Mouse (Mus musculus) forebrain, embryonic 15.5 days (tissue): ENCODE results near the gene Srms. TPM values are rescaled to one million over a fixed set of nuclear protein-coding genes. Genes with fewer than 3 reads are reported as not detected.
"Not testable (repeated sequence)": the region's sequence is repeated elsewhere in the genome, so short reads cannot be mapped to it uniquely, and the experiment has no call there.

Experiments
- ATAC-seq: fragments of 200-750 bp; cut with Nextera tagmentation; replicated peaks from 2 replicates; pipeline ENCODE4 v1.8.0; 2017; ENCODE audit warnings: mild to moderate bottlenecking, moderate TSS enrichment, moderate library complexity
- H3K27ac ChIP-seq: fragments of 300-500 bp; sonication (generic); replicated peaks from 2 replicates; pipeline ENCODE4 v1.5.1; 2015; ENCODE audit warnings: mild to moderate bottlenecking, inconsistent platforms
- H3K27me3 ChIP-seq: fragments of 300-500 bp; sonication (generic); 2 replicates; pipeline ENCODE4 v1.6.1; 2015; ENCODE audit warnings: inconsistent platforms
- H3K36me3 ChIP-seq: fragments of 300-500 bp; sonication (generic); 2 replicates; pipeline ENCODE4 v1.6.1; 2015; ENCODE audit warnings: mild to moderate bottlenecking, inconsistent platforms
- H3K4me1 ChIP-seq: fragments of 300-500 bp; sonication (generic); 2 replicates; pipeline ENCODE4 v1.6.1; 2015; ENCODE audit warnings: inconsistent platforms
- H3K4me2 ChIP-seq: fragments of 300-500 bp; sonication (generic); replicated peaks from 2 replicates; pipeline ENCODE4 v1.6.1; 2015; ENCODE audit warnings: mild to moderate bottlenecking, inconsistent platforms
- H3K4me3 ChIP-seq: fragments of 300-500 bp; sonication (generic); 2 replicates; pipeline ENCODE4 v1.5.1; 2015; ENCODE audit warnings: mild to moderate bottlenecking, inconsistent platforms
- H3K9ac ChIP-seq: fragments of 300-500 bp; sonication (generic); replicated peaks from 2 replicates; pipeline ENCODE4 v1.6.1; 2015; ENCODE audit warnings: mild to moderate bottlenecking, inconsistent platforms
- H3K9me3 ChIP-seq: fragments of 300-500 bp; sonication (generic); 2 replicates; pipeline ENCODE4 v1.6.1; 2016; ENCODE audit warnings: inconsistent platforms
- WGBS: fragments of 180-500 bp; shearing (Covaris S2); methylation state at CpG from one replicate; pipeline ENCODE4 v1.1.7; 2015; ENCODE audit warnings: mixed read lengths; 5-methylcytosine and 5-hydroxymethylcytosine counted together
- polyA plus RNA-seq: library from polyadenylated mRNA; unstranded; fragments of >200 nt; fragmentation: Nextera tagmentation; extraction: Ambion mirVana; gene quantifications from 2 replicates; pipeline ENCODE4 v1.2.1, GENCODE M21; 2015

The Srms gene
- polyA plus RNA-seq, 1 experiment from 2014 or later, result 0.06 TPM

- 91% methylated on average over 6 of the region's 6 CpGs for WGBS
- Histone ChIP-seq H3K27ac (no peak overlapping the region), H3K4me2 (no peak overlapping the region), H3K27me3 (peaks cover 36% of the 10 kb centered on the region), H3K4me1 (peaks cover 21% of the 10 kb centered on the region), H3K36me3 (no peaks in the 10 kb centered on the region), H3K9me3 (no peaks in the 10 kb centered on the region), H3K4me3 (no peak overlapping the region), H3K9ac (no peak overlapping the region)
- no peak for ATAC-seq
Observed at GRCm38 (mm10) chr2:181216037-181216436, 3.1 kb upstream of the Srms start.

GRCm38 (mm10) chr2:181212389-181213020 lies 480 bp downstream of the Srms start:
- peak overlapping the region; percentile 21 for H3K4me3 ChIP-seq
- 3% methylated on average over 34 of the region's 34 CpGs for WGBS
- H3K4me2 ChIP-seq, result peak overlapping the region; percentile 39
- no peaks in the 10 kb centered on the region for H3K36me3 ChIP-seq
- peaks cover 11% of the 10 kb centered on the region for H3K4me1 ChIP-seq
- H3K27me3 ChIP-seq, result peaks cover 36% of the 10 kb centered on the region
- H3K9me3 ChIP-seq, result no peaks in the 10 kb centered on the region
- H3K9ac ChIP-seq, result no peak overlapping the region
- no peak overlapping the region for H3K27ac ChIP-seq
- no peak for ATAC-seq

GRCm38 (mm10) chr2:181206118-181206517 lies 6.9 kb downstream of the Srms start:
- no peaks in the 10 kb centered on the region for H3K36me3 ChIP-seq
- no peak for ATAC-seq
- H3K4me1 ChIP-seq, result no peaks in the 10 kb centered on the region
- H3K27ac ChIP-seq, result no peak overlapping the region
- H3K4me2 ChIP-seq, result no peak overlapping the region
- H3K9ac ChIP-seq, result no peak overlapping the region
- no peak overlapping the region for H3K4me3 ChIP-seq
- WGBS, result 87% methylated on average over 9 of the region's 9 CpGs
- no peaks in the 10 kb centered on the region for H3K9me3 ChIP-seq
- H3K27me3 ChIP-seq, result no peaks in the 10 kb centered on the region

- Histone ChIP-seq H3K4me1 (no peaks in the 10 kb centered on the region), H3K4me2 (no peak overlapping the region), H3K27ac (no peak overlapping the region), H3K27me3 (no peaks in the 10 kb centered on the region), H3K4me3 (no peak overlapping the region), H3K36me3 (no peaks in the 10 kb centered on the region), H3K9me3 (no peaks in the 10 kb centered on the region), H3K9ac (no peak overlapping the region)
- ATAC-seq, result no peak
- 91% methylated on average over 5 of the region's 5 CpGs for WGBS
Observed at GRCm38 (mm10) chr2:181205678-181206077, 7.3 kb downstream of the Srms start.

GRCm38 (mm10) chr2:181202886-181203285 lies 10.1 kb downstream of the Srms start:
- Histone ChIP-seq H3K27me3 (no peaks in the 10 kb centered on the region), H3K9me3 (no peaks in the 10 kb centered on the region), H3K4me3 (no peak overlapping the region), H3K27ac (no peak overlapping the region), H3K36me3 (no peaks in the 10 kb centered on the region), H3K4me2 (no peak overlapping the region), H3K9ac (no peak overlapping the region), H3K4me1 (no peaks in the 10 kb centered on the region)
- no peak for ATAC-seq
- 78% methylated on average over 6 of the region's 6 CpGs for WGBS

GRCm38 (mm10) chr2:181202422-181202821 lies 10.6 kb downstream of the Srms start, which contains the start of gene Ptk6:
Gene Ptk6, minus strand, starts transcription at chr2:181202789.
- Histone ChIP-seq H3K27ac (no peak within 1 kb of the TSS), H3K4me3 (no peak within 1 kb of the TSS), H3K9me3 (no peaks in the 10 kb centered on the region), H3K9ac (no peak within 1 kb of the TSS), H3K4me2 (no peak within 1 kb of the TSS), H3K4me1 (no peaks in the 10 kb centered on the region), H3K36me3 (no peaks in the 10 kb centered on the region), H3K27me3 (no peaks in the 10 kb centered on the region)
- no peak for ATAC-seq
- 79% methylated on average over 3 of the region's 3 CpGs for WGBS

- Histone ChIP-seq H3K4me2 (no peak overlapping the region), H3K4me1 (no peaks in the 10 kb centered on the region), H3K9ac (no peak overlapping the region), H3K27me3 (no peaks in the 10 kb centered on the region), H3K9me3 (no peaks in the 10 kb centered on the region), H3K36me3 (no peaks in the 10 kb centered on the region), H3K4me3 (no peak overlapping the region), H3K27ac (no peak overlapping the region)
- ATAC-seq, result no peak
- 77% methylated on average over 3 of the region's 3 CpGs for WGBS
Observed at GRCm38 (mm10) chr2:181201606-181202005, 11.4 kb downstream of the Srms start.

- Histone ChIP-seq H3K27me3 (no peaks in the 10 kb centered on the region), H3K9ac (no peak overlapping the region), H3K27ac (no peak overlapping the region), H3K4me2 (no peak overlapping the region), H3K9me3 (no peaks in the 10 kb centered on the region), H3K4me1 (no peaks in the 10 kb centered on the region), H3K4me3 (no peak overlapping the region), H3K36me3 (no peaks in the 10 kb centered on the region)
- no peak for ATAC-seq
- 88% methylated on average over 4 of the region's 4 CpGs for WGBS
Observed at GRCm38 (mm10) chr2:181196628-181197300, 16.2 kb downstream of the Srms start.

- Histone ChIP-seq H3K4me1 (peaks cover 9% of the 10 kb centered on the region), H3K36me3 (peaks cover 11% of the 10 kb centered on the region), H3K27me3 (no peaks in the 10 kb centered on the region), H3K9ac (no peak overlapping the region), H3K4me2 (no peak overlapping the region), H3K9me3 (no peaks in the 10 kb centered on the region), H3K4me3 (no peak overlapping the region), H3K27ac (no peak overlapping the region)
- WGBS, result 83% methylated on average over 3 of the region's 3 CpGs
- no peak for ATAC-seq
Observed at GRCm38 (mm10) chr2:181193044-181193443, 19.9 kb downstream of the Srms start.

GRCm38 (mm10) chr2:181191936-181192335 lies 21.0 kb downstream of the Srms start:
- 60% methylated on average over 4 of the region's 4 CpGs for WGBS
- Histone ChIP-seq H3K36me3 (peaks cover 11% of the 10 kb centered on the region), H3K4me2 (no peak overlapping the region), H3K4me1 (peaks cover 9% of the 10 kb centered on the region), H3K9ac (no peak overlapping the region), H3K9me3 (no peaks in the 10 kb centered on the region), H3K27ac (no peak overlapping the region), H3K4me3 (no peak overlapping the region), H3K27me3 (no peaks in the 10 kb centered on the region)
- ATAC-seq, result no peak

- H3K27me3 ChIP-seq, H3K4me2 ChIP-seq, H3K9ac ChIP-seq, H3K4me3 ChIP-seq, ATAC-seq, H3K9me3 ChIP-seq, H3K27ac ChIP-seq: not testable (repeated sequence)
- WGBS, result 78% methylated on average over 4 of the region's 4 CpGs
- Histone ChIP-seq H3K36me3 (peaks cover 11% of the 10 kb centered on the region), H3K4me1 (peaks cover 13% of the 10 kb centered on the region)
Observed at GRCm38 (mm10) chr2:181191385-181191784, 21.6 kb downstream of the Srms start.

- no peaks in the 10 kb centered on the region for H3K27me3 ChIP-seq
- WGBS, result 93% methylated on average over 1 of the region's 1 CpGs
- no peak for ATAC-seq
- peaks cover 16% of the 10 kb centered on the region for H3K4me1 ChIP-seq
- peaks cover 11% of the 10 kb centered on the region for H3K36me3 ChIP-seq
- no peak overlapping the region for H3K9ac ChIP-seq
- H3K27ac ChIP-seq, result no peak overlapping the region
- no peaks in the 10 kb centered on the region for H3K9me3 ChIP-seq
- H3K4me3 ChIP-seq, result no peak overlapping the region
- no peak overlapping the region; the same call in 1 of the 2 replicates for H3K4me2 ChIP-seq
Observed at GRCm38 (mm10) chr2:181189321-181189720, 23.7 kb downstream of the Srms start.
